Mouse (Mus musculus) forelimb bud, embryonic 11.5 days (tissue): Measurements from ENCODE around the gene Isoc2a.

ENCODE experiments used
- DNase-seq: peaks from one replicate; pipeline ENCODE4 v3.0.0-alpha.2; 2012; ENCODE audit warnings: low read depth, low spot score

Isoc2a gene

DNA sequence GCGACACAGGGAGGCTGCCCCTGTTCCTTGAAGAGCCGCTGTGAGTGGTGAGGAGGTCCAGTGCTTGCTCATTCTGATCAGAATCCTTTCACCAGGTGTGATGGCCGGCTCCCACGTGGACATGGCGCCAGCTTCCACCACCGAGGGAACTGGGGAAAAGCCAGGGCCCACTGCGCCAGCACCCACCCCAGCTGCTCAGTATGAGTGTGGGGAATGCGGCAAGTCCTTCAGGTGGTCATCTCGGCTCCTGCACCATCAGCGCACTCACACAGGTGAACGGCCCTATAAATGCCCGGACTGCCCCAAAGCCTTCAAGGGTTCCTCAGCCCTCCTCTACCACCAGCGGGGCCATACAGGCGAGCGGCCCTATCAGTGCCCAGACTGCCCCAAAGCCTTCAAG, 41.7 kb downstream of the Isoc2a start:
- no peak for DNase-seq

DNA sequence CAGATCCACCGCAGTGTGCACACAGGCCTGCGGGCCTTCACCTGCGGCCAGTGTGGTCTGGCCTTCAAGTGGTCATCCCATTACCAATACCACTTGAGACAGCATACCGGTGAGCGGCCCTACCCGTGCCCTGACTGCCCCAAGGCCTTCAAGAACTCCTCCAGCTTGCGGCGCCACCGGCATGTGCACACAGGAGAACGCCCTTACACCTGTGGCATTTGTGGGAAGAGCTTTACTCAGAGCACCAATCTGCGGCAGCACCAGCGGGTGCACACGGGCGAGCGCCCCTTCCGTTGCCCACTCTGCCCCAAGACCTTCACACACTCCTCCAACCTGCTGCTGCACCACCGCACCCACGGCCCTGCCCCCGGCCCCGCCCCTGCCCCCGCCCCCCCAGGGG, 42.1 kb downstream of the Isoc2a start:
- no peak for DNase-seq

DNA sequence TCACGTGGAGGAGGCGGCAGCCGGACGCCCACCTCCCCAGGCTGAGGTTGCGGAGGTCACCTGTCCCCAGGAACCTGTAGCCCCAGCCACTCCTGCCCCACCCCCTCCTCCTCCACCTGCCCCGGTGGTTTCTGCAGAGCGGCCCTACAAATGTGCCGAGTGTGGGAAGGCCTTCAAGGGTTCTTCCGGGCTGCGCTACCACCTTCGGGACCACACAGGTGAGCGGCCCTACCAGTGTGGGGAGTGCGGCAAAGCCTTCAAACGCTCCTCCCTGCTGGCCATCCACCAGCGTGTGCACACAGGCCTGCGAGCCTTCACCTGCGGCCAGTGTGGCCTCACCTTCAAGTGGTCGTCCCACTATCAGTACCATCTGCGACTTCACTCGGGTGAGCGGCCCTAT, 43.0 kb downstream of the Isoc2a start:
- DNase-seq, result no peak

DNA sequence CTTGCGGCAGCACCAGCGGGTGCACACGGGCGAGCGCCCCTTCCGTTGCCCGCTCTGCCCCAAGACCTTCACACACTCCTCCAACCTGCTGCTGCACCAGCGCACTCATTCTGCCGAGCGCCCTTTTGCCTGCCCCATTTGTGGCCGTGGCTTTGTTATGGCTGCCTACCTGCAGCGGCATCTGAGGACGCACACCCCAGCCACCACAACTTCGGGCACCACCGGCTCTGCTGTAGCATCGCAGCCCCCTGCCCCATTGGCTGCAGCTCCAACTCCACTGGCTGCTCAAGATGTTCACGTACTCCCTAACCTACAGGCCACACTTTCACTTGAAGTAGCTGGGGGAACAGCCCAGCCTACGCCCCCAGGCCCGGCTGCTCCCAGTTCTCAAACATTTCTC, 43.5 kb downstream of the Isoc2a start:
- no peak for DNase-seq

DNA sequence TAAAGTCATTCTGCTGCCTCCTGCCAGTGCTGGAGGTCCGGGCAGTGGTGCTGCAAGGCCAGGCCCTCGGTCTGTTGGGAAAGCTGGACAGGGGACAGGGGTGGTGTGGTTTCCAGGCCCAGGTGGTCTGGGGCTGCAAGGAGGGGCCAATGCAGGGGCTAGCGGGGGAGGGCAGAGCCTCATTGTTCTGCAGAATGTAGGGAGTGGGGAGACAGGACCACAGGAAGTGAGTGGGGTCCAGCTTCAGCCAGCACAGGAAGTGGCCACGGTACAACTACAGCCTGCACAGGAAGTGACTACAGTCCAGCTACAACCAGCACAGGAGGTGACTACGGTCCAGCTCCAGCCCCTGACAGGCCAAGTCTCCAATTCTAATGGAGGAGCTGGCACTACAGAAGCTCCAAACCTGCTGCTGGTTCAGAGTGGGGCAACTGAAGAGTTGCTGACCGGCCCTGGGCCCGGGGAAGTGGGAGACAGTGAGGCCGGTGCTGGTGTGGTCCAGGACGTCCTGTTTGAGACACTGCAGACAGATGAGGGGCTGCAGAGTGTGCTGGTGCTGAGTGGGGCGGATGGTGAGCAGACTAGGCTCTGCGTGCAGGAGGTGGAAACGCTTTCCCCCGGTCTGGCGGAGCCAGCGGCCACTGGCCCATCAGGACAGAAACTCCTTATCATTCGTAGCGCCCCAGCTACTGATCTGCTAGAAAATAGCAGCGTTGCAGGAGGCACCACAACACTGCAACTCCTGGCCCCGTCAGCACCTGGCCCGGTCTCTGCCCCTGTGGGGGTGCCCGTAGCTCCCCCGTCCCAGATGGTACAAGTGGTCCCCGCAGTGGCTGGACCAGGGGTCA, 44.2 kb downstream of the Isoc2a start:
- DNase-seq, result no peak

DNA sequence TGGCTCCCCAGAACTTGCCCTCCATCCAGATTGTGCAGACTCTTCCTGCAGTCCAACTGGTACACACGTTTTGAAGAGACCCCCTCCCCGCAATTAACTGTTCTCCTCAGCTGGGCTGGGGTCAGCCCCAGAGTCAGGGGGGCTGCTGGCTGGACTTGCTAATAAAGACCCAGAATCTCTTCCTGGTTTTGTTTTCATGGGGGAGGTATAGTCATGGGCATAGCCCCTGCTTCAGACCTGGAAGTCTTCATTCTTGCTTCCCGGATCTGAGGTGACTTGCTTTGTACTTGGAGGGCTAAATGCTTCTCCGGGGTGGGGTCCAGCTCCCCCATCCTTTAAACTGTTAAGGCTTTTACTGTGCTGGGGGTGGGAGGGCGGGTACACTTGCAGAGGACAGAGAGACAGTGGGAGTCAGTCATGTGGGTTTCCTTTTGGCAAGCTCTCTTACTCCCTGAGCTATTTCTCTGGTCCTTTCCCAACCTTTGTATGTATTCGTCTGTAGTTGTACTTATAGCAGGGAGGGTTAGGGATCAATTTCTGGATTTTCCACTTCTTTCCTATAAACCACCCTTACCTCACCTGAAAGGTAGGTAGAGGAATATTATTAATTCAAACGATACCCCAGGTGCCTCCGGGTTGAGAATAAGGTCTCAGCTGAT, 45.0 kb downstream of the Isoc2a start, which contains the start of gene Nat14:
TSS of gene Nat14 (plus strand) at position 205 of the 659 bp plus-strand sequence.
- DNase-seq, result no peak

DNA sequence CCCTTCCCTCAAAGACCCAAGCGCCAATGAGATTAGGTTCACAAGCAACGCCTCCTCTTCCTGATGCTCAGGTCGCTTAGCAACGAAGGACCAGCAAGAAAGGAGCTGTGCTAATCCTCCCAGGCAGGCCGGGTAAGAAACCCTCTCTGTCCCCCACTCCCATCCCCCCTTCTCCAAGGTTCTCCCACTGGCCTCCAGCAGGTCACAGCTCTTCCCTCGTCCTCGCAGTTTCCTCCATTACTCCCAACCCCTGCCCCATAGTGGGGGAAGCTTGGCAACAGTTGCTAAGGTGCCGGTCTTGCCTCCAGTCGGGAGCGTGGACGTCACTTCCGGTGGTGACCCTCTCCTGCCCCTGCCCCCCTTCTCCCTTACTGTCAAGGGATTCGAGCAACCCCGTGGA, 45.6 kb downstream of the Isoc2a start:
- DNase-seq, result peak; percentile 84

DNA sequence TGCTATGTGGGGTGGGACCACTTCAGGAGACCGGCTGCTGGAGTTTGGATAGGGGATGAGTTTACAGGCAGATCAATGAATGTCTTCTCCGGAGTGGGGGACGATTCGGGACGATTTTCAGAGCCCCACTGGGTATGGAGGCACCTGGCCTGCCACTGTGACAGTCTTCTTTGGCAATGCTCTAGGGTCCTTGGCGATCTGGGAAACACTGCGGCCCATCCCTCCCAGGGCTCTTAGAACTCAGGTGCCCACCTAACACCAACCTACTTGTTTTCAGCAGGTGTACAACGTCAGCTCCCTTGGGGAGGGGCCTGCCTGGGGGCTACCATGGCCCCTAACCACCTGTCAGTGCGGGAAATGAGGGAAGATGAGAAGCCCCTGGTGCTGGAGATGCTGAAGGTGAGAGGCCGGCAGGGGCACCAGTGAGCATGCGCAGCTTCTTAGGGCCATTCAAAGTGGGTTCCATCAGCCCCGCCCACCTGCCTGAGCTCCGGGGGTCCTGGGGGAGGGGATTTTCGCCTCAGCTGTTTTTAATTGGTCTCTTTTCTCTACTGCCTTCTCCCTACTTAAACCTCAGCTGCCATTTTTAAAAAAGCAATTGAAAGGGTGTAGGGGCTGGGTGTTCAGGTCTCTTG, 46.1 kb downstream of the Isoc2a start:
- peak; percentile 87 for DNase-seq

DNA sequence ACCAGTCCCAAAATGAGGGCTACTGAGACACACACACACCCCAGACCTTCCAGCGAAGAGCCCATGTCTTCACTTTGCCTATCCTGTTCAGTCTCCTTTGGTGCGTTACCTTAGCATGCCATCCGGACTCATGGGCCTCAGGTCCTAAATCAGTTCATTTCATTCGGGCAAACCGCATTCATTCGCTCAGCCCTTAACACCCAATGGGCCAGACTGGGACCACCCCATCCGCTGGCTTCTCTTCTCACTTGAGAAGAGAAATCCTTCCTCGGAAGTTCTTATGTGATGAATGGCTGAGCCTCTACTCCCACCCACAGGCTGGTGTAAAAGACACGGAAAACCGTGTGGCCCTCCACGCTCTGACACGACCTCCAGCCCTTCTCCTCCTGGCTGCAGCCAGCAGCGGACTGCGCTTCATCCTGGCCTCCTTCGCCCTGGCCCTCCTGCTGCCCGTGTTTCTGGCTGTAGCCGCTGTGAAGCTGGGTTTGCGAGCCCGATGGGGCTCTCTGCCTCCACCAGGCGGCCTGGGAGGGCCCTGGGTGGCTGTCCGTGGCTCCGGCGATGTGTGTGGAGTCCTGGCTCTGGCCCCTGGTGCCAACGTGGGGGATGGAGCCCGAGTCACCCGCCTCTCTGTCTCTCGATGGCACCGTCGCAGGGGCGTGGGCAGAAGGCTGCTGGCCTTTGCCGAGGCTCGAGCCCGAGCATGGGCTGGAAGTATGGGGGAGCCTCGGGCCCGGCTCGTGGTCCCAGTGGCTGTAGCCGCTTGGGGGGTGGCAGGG, 46.8 kb downstream of the Isoc2a start:
- peak; percentile 37 for DNase-seq

DNA sequence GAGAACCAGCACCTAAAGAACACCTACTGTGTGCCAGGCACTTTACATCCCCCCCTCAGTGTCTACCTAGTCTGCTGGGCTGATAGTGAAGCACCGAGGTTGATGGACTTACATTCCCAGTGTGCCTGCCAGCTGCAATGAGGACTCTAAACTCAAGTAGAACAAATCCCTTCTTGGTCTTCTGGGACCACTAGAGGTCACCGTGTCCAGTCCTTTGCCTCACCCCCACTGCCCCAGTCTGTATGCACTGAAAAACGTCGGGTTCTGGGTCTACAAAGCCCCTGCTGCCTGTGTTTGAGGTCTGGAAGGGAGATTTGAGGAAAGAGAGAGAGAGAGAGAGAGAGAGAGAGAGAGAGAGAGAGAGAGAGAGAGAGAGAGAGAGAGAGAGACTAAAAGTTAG, 47.5 kb downstream of the Isoc2a start:
- peak; percentile 28 for DNase-seq

DNA sequence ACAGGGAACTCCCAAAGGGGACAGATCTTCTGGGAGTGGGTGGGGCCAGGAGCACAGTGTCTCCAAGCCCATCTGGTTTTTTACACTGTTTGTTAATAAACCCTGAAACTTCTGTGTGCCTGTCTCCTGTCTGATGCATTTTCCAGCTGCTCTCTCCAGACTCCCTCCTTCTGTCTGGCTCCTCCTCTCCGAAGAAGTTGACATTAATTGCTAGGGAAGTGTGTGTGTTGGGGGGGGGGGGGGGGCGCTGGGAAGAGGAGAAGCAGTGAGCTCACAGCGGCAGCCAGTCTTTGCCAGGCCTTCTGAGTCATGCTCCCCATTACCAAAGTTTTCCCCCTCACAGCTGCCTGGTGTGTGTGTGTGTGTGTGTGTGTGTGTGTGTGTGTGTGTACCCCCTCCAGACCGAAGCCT, 47.9 kb downstream of the Isoc2a start:
- DNase-seq, result peak; percentile 75

DNA sequence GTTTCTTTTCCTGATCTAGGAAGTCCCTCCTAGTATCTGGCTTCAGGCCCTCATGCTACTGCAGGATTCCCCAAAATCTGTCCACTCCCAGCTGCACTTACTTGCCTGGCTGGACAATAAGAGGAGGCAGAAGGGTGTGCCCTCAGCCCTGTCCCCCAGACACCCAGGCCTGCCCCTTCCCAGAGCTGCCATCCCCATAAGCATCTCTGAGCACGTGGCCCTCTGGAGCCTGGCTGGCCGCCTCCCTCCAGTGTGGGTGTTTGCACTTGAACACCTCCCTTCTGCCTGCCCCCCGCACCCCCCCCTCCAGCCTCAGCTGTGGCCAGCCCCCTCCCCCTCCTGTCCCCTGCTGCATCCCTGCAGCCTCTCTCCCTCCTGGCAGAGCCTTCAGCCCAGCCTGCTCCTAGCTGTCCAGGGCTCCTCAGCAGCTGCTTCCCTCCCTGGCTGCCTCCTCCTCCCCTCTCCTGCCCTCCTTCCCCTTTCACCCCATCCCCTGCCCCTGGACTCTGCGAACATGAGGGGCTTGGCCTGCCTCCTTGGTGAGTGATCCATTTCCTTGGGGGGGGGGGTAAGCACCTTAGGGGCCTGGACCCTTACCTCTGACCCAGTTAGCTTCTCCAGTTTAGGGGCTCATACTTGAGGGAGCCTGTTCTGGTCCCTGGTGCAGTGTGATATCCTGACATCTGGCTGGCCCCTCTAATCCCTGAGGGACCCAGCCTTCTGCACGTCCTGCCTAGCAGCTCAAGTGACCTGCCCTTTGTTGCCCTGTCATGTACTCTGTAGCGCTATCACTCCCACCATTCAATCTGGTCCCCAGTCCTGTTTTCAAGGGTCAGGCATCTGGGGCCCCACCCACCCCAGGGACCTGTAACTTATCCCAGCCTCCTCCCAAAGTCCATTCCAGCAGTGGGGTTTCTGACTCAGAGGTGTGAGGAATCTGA, 48.8 kb downstream of the Isoc2a start, which contains the start of gene Ssc5d:
TSS of gene Ssc5d (plus strand) at position 345 of the 941 bp plus-strand sequence.
- peak; percentile 23 for DNase-seq

DNA sequence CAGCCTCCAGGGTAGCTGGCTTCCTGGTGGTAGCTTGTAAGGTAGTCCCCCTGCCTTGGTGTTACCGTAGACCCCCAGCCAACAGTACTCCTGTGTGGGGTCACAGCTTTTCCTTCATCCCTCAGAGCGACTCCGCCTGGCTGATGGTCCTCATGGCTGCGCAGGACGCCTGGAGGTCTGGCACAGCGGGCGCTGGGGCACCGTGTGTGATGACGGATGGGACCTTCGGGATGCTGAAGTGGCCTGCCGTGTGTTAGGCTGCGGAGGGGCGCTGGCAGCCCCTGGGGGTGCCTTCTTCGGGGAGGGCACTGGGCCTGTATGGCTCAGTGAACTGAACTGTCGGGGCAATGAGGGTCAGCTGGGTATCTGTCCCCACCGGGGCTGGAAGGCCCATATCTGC, 49.9 kb downstream of the Isoc2a start:
- no peak for DNase-seq

DNA sequence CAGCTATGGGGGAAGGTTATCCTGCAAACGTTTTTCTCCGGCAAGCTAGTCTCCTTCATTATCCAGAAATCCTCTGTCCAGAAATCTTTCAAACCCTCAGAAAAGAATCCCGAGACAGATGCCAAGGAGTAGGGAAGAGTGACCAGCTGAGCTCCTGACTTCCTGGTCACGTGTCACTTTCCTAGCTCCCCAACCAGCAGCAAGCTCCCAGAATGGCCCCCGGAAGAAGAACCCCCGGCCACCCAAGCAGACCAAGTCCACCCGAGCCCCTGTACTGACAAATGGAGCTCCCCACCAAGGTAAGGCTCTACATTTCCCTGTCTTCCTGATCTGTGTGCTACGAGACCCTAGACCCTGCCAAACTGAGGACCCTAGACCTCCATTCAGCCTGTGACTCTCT, 50.8 kb downstream of the Isoc2a start:
- DNase-seq, result no peak

DNA sequence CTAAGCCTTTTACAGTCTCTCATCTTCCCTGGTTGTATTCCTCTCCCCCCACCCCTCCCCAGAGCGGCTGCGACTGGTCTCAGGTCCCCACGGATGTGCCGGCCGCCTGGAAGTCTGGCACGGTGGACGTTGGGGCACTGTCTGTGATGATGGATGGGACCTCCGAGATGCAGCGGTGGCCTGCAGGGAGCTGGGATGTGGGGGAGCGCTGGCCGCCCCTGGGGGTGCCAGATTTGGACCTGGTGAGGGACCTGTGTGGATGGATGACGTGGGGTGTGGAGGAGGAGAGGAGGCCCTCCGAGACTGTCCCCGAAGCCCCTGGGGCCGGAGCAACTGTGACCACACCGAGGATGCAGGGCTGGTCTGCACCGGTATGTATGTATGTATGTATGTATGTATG, 51.4 kb downstream of the Isoc2a start:
- DNase-seq, result no peak

DNA sequence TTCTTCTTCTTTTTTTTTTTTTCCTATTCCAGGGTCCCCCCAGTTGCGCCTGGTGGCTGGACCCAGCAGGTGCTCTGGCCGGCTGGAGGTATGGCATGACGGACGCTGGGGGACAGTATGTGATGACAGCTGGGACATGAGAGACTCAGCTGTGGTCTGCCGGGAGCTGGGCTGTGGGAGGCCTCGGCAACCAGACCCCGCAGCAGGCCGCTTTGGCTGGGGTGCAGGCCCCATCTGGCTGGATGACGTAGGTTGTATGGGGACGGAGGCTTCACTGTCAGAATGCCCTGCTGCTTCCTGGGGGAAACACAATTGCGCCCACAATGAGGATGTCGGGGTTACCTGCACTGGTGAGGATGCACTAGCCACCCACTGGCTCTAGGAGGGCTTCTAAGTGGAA, 56.1 kb downstream of the Isoc2a start:
- no peak for DNase-seq

DNA sequence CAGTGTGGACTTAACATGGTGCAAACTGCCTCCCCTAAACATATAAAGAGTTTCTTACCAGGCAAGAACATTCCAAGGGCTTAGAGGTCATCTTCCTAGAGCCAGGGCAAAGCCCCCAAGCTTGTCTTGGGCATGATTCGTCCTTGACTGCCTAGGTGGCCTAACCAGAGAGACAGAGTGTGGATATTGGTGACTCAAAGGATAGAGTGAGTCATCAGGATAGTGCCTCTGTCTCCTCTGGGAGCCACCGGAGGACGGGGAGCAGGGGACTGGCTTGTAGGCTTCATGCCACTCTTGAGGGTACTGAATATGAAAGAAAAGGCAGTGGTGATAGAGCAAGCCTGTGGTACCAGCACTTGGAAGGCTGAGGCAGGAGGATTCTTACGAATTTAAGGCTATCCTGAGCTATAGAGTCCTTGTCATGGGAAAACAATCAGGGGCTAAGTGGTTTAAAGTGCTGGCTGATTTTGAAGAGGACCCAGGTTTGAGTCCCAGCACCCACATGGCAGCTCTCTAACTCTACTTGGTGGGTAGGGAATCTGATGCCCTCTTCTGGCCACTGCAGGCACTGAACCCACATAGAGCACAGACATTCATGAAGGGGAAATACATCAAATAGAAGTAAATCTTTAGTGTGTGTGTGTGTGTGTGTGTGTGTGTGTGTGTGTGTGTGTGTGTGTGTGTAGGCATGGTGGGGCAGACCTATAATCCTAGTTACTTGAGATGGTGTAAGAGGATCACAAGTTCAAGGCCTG, 57.4 kb downstream of the Isoc2a start:
- DNase-seq, result no peak

DNA sequence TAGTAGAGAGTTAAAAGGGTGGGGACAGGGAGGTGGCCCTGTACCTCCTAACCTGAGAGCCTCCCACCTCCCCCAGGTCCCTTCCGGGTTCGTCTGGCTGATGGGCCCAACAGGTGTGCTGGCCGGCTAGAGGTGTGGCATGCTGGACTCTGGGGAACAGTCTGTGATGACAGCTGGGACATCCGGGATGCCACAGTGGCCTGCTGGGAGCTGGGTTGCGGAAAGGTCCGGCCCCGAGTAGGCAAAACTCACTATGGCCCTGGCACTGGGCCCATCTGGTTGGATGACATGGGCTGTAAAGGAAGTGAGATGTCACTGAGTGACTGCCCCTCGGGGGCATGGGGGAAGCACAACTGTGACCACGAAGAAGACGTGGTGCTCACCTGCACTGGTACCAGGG, 59.9 kb downstream of the Isoc2a start:
- DNase-seq, result no peak

DNA sequence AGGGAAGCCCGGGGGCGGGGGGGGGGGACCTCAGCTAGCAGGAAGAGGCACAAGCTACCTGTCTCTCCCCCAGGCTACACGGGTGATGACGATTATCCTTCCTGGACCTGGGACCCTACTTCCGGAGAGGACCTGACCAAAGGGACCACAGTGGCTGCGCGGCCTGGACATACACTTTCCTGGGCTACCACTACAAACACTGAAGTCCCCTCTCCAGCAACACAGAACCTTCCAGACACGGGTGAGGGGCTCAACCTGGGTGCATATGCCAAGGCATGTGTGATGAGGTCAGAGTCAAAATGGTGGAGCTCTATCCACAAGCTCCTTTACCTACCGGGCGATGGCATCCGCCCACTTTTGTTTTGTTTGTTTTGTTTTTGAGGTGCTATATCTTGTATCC, 60.4 kb downstream of the Isoc2a start:
- DNase-seq, result no peak

DNA sequence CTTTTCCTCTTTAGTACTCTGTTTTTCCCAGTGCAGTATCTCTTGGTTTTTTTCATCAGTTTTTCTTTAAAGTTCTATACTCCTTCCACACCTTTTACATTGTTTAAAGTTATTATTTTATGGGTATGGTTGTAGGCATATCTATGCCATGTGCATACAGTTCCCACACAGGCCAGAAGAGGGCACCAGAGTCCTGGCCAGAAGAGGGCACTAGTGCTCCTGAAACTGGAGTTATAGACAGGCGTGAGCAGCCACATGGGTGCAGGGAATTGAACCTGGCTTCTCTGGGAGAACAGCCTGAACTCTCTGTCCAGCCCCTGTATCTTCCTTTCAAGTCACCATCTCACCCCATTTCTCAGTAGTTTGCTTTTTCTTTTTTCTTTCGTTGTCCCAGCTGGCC, 61.5 kb downstream of the Isoc2a start:
- peak; percentile 65 for DNase-seq
